Mouse (Mus musculus) heart, postnatal 0 days (tissue): ENCODE measurements around the gene Vangl2.

Source experiments
- CTCF ChIP-seq: IDR thresholded peaks from 2 replicates; pipeline ENCODE4 v1.5.1; 2016; ENCODE audit warnings: antibody characterized with exemption, control low read depth, low read depth
- EP300 ChIP-seq: IDR thresholded peaks from 2 replicates; pipeline ENCODE4 v1.6.1; 2016; ENCODE audit warnings: antibody characterized with exemption, low read depth

DNA sequence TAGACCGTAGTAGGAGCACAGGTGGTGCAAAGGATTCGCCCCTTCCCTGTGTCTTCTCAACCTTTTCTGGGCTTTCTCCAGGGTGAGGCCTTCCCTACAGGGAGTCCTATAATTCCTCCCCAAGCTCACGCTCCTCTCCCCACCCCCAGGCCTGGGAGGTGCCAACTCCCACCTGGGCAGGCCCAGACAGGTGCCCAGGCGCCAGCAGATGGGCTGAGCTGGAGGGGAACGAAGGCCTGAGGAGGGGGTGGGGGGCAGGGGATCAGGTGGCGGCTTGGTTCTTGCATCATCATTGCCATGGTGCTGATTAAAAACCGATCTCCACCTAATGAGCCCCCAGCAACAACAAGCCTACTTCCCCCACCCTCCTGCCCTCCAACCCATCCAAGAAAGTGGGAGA, 30.6 kb upstream of the Vangl2 start:
- TF ChIP-seq EP300: no peak
- TF ChIP-seq CTCF: no peak
